Mouse (Mus musculus) brain, embryonic 14.5 days (tissue): ENCODE measurements around the gene Itga1. TPM values are rescaled to one million over a fixed set of nuclear protein-coding genes. Genes with fewer than 3 reads are reported as not detected.

Experiments
- DNase-seq: peaks from one replicate; pipeline ENCODE4 v3.0.0-alpha.2; 2011; ENCODE audit warnings: low read depth
- CTCF ChIP-seq: fragments of 200-500 bp; IDR thresholded peaks from 2 replicates; pipeline ENCODE4 v1.5.1; 2012; ENCODE audit warnings: inconsistent platforms, mild to moderate bottlenecking, moderate library complexity, borderline replicate concordance; ENCODE audit not compliant: insufficient read depth, insufficient read length; ENCODE audit errors: extremely low read depth
- POLR2A ChIP-seq: fragments of 200-500 bp; IDR thresholded peaks from 2 replicates; pipeline ENCODE4 v1.6.1; 2012; ENCODE audit warnings: mild to moderate bottlenecking, inconsistent platforms, borderline replicate concordance; ENCODE audit not compliant: poor library complexity, insufficient read depth, insufficient read length, severe bottlenecking; ENCODE audit errors: extremely low read depth
- polyA plus RNA-seq: library from polyadenylated mRNA; depleted of rRNA; stranded (reverse); fragments of >200 nt; gene quantifications from 2 replicates; pipeline ENCODE4 v1.2.3, GENCODE M21; 2012

Itga1 gene
- polyA plus RNA-seq, 1 experiment, result 3.8 TPM

- no peak for TF ChIP-seq CTCF
- TF ChIP-seq POLR2A, result no peak
- DNase-seq, result no peak
These were observed 23.4 kb upstream of the Itga1 start for GRCm38 (mm10) chr13:115125130-115125529.

GRCm38 (mm10) chr13:115124521-115124920, 22.8 kb upstream of the Itga1 start:
- TF ChIP-seq CTCF, result no peak
- TF ChIP-seq POLR2A, result no peak

GRCm38 (mm10) chr13:115118756-115119155, 17.0 kb upstream of the Itga1 start:
- no peak for TF ChIP-seq CTCF
- no peak for TF ChIP-seq POLR2A
- no peak for DNase-seq

More at GRCm38 (mm10) chr13:115124521-115124920, 22.8 kb upstream of the Itga1 start:
- DNase-seq, result no peak

- TF ChIP-seq CTCF (no peak), POLR2A (no peak)
- DNase-seq, result no peak
These were observed 16.4 kb upstream of the Itga1 start for GRCm38 (mm10) chr13:115118195-115118594.

- TF ChIP-seq POLR2A, result no peak
- no peak for TF ChIP-seq CTCF
- no peak for DNase-seq
These were observed 15.3 kb upstream of the Itga1 start for GRCm38 (mm10) chr13:115116930-115117621.

- TF ChIP-seq POLR2A, result no peak
- no peak for TF ChIP-seq CTCF
- DNase-seq, result no peak
These were observed 7.9 kb upstream of the Itga1 start for GRCm38 (mm10) chr13:115109628-115110027.

GRCm38 (mm10) chr13:115107436-115107835, 5.7 kb upstream of the Itga1 start:
- TF ChIP-seq CTCF, result no peak
- TF ChIP-seq POLR2A, result no peak
- no peak for DNase-seq

- no peak for DNase-seq
- TF ChIP-seq POLR2A (no peak), CTCF (no peak)
These were observed 4.4 kb upstream of the Itga1 start for GRCm38 (mm10) chr13:115106183-115106582.

- no peak for DNase-seq
- TF ChIP-seq CTCF (no peak), POLR2A (no peak)
These were observed 990 bp upstream of the Itga1 start for GRCm38 (mm10) chr13:115102754-115103153.

GRCm38 (mm10) chr13:115100381-115101177, 1.2 kb downstream of the Itga1 start:
- TF ChIP-seq CTCF (no peak), POLR2A (no peak)
- peak; percentile 15 for DNase-seq

- TF ChIP-seq CTCF, result no peak
- TF ChIP-seq POLR2A, result no peak
These were observed 2.4 kb downstream of the Itga1 start for GRCm38 (mm10) chr13:115099381-115099780.

More at GRCm38 (mm10) chr13:115099381-115099780, 2.4 kb downstream of the Itga1 start:
- no peak for DNase-seq
